Mouse (Mus musculus) heart, embryonic 10.5 days (tissue): ENCODE measurements around the gene Aif1. TPM values are rescaled to one million over a fixed set of nuclear protein-coding genes. Genes with fewer than 3 reads are reported as not detected.

Experiments used
- DNase-seq: peaks from one replicate; pipeline ENCODE4 v3.0.0-alpha.2; 2017; ENCODE audit warnings: low spot score
- H3K27ac ChIP-seq: fragments of 300-500 bp; sonication (generic); 2 replicates; pipeline ENCODE4 v1.5.1; 2016; ENCODE audit warnings: mild to moderate bottlenecking
- H3K27me3 ChIP-seq: fragments of 300-500 bp; sonication (generic); 2 replicates; pipeline ENCODE4 v1.6.1; 2016; ENCODE audit warnings: mild to moderate bottlenecking; ENCODE audit not compliant: poor library complexity, insufficient read depth, severe bottlenecking
- H3K36me3 ChIP-seq: fragments of 300-500 bp; sonication (generic); 2 replicates; pipeline ENCODE4 v1.6.1; 2016; ENCODE audit warnings: mild to moderate bottlenecking, moderate library complexity
- H3K4me1 ChIP-seq: fragments of 300-500 bp; sonication (generic); 2 replicates; pipeline ENCODE4 v1.6.1; 2016; ENCODE audit warnings: mild to moderate bottlenecking
- H3K4me3 ChIP-seq: fragments of 300-500 bp; sonication (generic); 2 replicates; pipeline ENCODE4 v1.5.1; 2016; ENCODE audit warnings: mild to moderate bottlenecking, moderate library complexity
- H3K9me3 ChIP-seq: fragments of 300-500 bp; sonication (generic); 2 replicates; pipeline ENCODE4 v1.6.1; 2016; ENCODE audit warnings: mild to moderate bottlenecking, moderate library complexity
- WGBS: fragments of 180-500 bp; shearing (Covaris S2); methylation state at CpG from one replicate; pipeline ENCODE4 v1.1.7; 2016; 5-methylcytosine and 5-hydroxymethylcytosine counted together
- polyA plus RNA-seq: library from polyadenylated mRNA; unstranded; fragments of >200 nt; fragmentation: Nextera tagmentation; extraction: Ambion mirVana; gene quantifications from 2 replicates; pipeline ENCODE4 v1.2.1, GENCODE M21; 2016

Gene Aif1
- polyA plus RNA-seq, 1 experiment from 2014 or later: 2.1 TPM

DNA sequence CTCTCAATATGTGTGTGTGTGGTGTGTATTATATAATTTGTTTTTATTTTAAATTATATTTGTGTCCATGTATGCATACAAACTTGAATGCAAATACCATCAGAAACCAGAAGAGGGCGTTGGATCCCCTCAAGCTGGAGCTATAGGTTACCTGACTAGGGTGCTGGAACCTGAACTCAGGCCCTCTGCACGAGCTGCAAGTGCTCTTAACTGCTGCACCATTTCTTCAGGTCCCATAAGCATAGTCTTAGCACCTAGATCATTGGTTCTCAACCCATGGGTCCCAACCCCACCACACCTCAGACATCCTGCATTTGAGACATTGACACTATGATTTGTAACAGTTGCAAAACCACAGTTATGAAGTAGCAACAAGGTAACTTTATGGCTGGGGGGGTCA lies 15.9 kb upstream of the Aif1 start:
- H3K4me3 ChIP-seq: no peak overlapping the region
- no peaks in the 10 kb centered on the region for H3K9me3 ChIP-seq
- peaks cover 34% of the 10 kb centered on the region for H3K4me1 ChIP-seq
- WGBS: 54% methylated on average over 2 of the region's 2 CpGs
- no peaks in the 10 kb centered on the region for H3K36me3 ChIP-seq
- peaks cover 40% of the 10 kb centered on the region for H3K27me3 ChIP-seq
- DNase-seq: no peak
- no peak overlapping the region for H3K27ac ChIP-seq

GRCm38 (mm10) chr17:35190096-35190495 lies 14.2 kb upstream of the Aif1 start:
- Histone ChIP-seq H3K4me1 (peaks cover 30% of the 10 kb centered on the region), H3K27ac (no peak overlapping the region)

DNA sequence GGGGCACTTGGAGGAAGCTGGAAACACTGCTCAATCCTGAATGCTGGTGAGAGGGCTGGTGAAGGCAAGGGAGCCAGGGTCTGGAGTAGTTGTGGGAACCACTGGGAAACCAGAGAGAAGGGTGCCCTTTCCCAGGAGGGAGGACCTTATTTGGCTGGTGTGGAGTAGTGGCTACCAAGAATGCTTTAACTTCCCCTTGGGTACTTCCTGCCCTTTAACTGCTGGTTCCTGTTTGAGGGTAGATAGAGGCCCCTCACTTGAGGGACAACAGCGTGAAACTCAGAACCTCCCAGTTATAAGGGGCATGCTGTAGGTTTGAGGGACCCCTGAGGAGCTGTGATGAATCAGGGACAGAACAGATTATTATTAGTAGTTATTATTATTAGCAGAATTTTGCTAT lies 13.3 kb upstream of the Aif1 start:
- DNase-seq: no peak
- peaks cover 14% of the 10 kb centered on the region for H3K27me3 ChIP-seq
- peaks cover 22% of the 10 kb centered on the region for H3K4me1 ChIP-seq
- H3K4me3 ChIP-seq: no peak overlapping the region
- H3K9me3 ChIP-seq: no peaks in the 10 kb centered on the region
- no peaks in the 10 kb centered on the region for H3K36me3 ChIP-seq
- 43% methylated on average over 1 of the region's 1 CpGs for WGBS
- H3K27ac ChIP-seq: 0 out of 2 replicates have a peak overlapping the region, but pooled peaks have one; percentile 42

More at GRCm38 (mm10) chr17:35190096-35190495, 14.2 kb upstream of the Aif1 start:
- no peak for DNase-seq
- no peak overlapping the region for H3K4me3 ChIP-seq
- H3K9me3 ChIP-seq: no peaks in the 10 kb centered on the region
- 56% methylated on average over 4 of the region's 4 CpGs for WGBS
- peaks cover 23% of the 10 kb centered on the region for H3K27me3 ChIP-seq
- H3K36me3 ChIP-seq: no peaks in the 10 kb centered on the region

- Histone ChIP-seq H3K27ac (0 out of 2 replicates have a peak within 1 kb of the TSS, but pooled peaks have one; percentile 42), H3K4me1 (peaks cover 17% of the 10 kb centered on the region), H3K27me3 (peaks cover 4% of the 10 kb centered on the region; the same call in 1 of the 2 replicates), H3K9me3 (no peaks in the 10 kb centered on the region), H3K4me3 (no peak within 1 kb of the TSS), H3K36me3 (no peaks in the 10 kb centered on the region)
- no peak for DNase-seq
- WGBS: 76% methylated on average over 7 of the region's 7 CpGs
These were observed 12.2 kb upstream of the Aif1 start, which contains the start of gene Lst1 for GRCm38 (mm10) chr17:35187959-35188610. Lst1 (minus strand) TSS chr17:35188439.

GRCm38 (mm10) chr17:35187345-35187744 lies 11.5 kb upstream of the Aif1 start:
- Histone ChIP-seq H3K9me3 (no peaks in the 10 kb centered on the region), H3K4me1 (peaks cover 17% of the 10 kb centered on the region), H3K4me3 (no peak overlapping the region), H3K27ac (no peak overlapping the region), H3K27me3 (no peaks in the 10 kb centered on the region), H3K36me3 (no peaks in the 10 kb centered on the region)
- DNase-seq: no peak
- WGBS: 73% methylated on average over 4 of the region's 4 CpGs

GRCm38 (mm10) chr17:35186681-35187080 lies 10.8 kb upstream of the Aif1 start:
- H3K4me3 ChIP-seq: peak overlapping the region; percentile 66

GRCm38 (mm10) chr17:35185639-35186611 lies 10.1 kb upstream of the Aif1 start:
- no peaks in the 10 kb centered on the region for H3K27me3 ChIP-seq
- peaks cover 17% of the 10 kb centered on the region for H3K4me1 ChIP-seq
- H3K9me3 ChIP-seq: no peaks in the 10 kb centered on the region
- H3K4me3 ChIP-seq: peak overlapping the region; percentile 66
- DNase-seq: peak; percentile 86
- peak overlapping the region; percentile 83 for H3K27ac ChIP-seq
- no peaks in the 10 kb centered on the region for H3K36me3 ChIP-seq
- 3% methylated on average over 18 of the region's 18 CpGs for WGBS

More at GRCm38 (mm10) chr17:35186681-35187080, 10.8 kb upstream of the Aif1 start:
- WGBS: 0% methylated on average over 4 of the region's 4 CpGs
- Histone ChIP-seq H3K9me3 (no peaks in the 10 kb centered on the region), H3K4me1 (peaks cover 17% of the 10 kb centered on the region), H3K27me3 (no peaks in the 10 kb centered on the region), H3K36me3 (no peaks in the 10 kb centered on the region), H3K27ac (peak overlapping the region; percentile 83)
- DNase-seq: no peak

- Histone ChIP-seq H3K9me3 (no peaks in the 10 kb centered on the region), H3K27me3 (no peaks in the 10 kb centered on the region), H3K27ac (no peak overlapping the region), H3K4me1 (0 out of 2 replicates have a peak, but pooled peaks cover 2% of the 10 kb centered on the region), H3K4me3 (no peak overlapping the region), H3K36me3 (no peaks in the 10 kb centered on the region)
- WGBS: 79% methylated on average over 5 of the region's 5 CpGs
- no peak for DNase-seq
These were observed 4.2 kb upstream of the Aif1 start for GRCm38 (mm10) chr17:35180093-35180492.

- 10% methylated on average over 5 of the region's 5 CpGs for WGBS
These were observed 2.7 kb upstream of the Aif1 start for GRCm38 (mm10) chr17:35178528-35178927.

GRCm38 (mm10) chr17:35175382-35175781 lies 486 bp downstream of the Aif1 start:
- no peaks in the 10 kb centered on the region for H3K9me3 ChIP-seq
- H3K36me3 ChIP-seq: no peaks in the 10 kb centered on the region
- no peak for DNase-seq
- no peak overlapping the region for H3K4me3 ChIP-seq
- H3K4me1 ChIP-seq: 0 out of 2 replicates have a peak, but pooled peaks cover 2% of the 10 kb centered on the region
- WGBS: 79% methylated on average over 6 of the region's 6 CpGs
- peaks cover 15% of the 10 kb centered on the region; the same call in 1 of the 2 replicates for H3K27me3 ChIP-seq
- no peak overlapping the region for H3K27ac ChIP-seq

More at GRCm38 (mm10) chr17:35178528-35178927, 2.7 kb upstream of the Aif1 start:
- H3K27ac ChIP-seq: no peak overlapping the region
- H3K4me1 ChIP-seq: 0 out of 2 replicates have a peak, but pooled peaks cover 2% of the 10 kb centered on the region
- no peaks in the 10 kb centered on the region for H3K27me3 ChIP-seq
- DNase-seq: peak; percentile 89
- no peak overlapping the region for H3K4me3 ChIP-seq
- no peaks in the 10 kb centered on the region for H3K36me3 ChIP-seq
- no peaks in the 10 kb centered on the region for H3K9me3 ChIP-seq

DNA sequence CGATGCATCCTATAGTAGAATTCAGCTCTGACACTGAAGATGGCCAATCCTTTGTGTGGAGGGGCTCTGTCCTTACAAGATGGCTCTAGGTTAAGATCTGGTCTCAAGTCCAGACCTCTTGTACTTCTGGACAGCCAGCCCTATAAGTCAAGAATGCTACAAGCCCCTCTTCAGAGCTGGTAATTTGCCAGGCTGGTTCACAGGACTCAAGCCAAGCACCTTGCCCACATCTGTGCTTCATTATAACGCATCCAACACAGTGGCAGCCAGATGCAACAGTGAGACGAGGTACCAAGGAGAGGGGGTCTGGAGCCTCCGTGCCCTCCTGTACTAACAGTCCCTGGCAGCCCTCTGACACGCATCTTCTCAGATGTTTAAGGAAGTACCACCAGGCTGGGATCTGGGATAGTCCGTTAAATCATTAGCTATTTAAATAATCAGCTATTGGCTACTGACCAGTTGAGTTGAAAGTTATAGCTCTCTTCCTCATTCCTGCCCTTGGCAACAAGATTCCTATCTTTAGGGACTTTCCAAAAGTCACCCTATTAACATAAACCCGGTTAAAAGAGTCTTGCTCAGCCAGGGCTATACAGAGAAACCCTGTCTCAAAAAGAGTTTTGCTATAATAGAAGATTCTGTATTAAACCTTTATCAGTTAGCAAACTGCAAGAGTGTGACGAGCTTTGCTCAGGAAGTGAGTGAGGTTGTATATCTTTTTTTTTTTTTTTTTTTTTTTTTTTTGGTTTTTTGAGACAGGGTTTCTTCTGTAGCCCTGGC lies 1.5 kb downstream of the Aif1 start:
- Histone ChIP-seq H3K4me3 (no peak overlapping the region), H3K4me1 (0 out of 2 replicates have a peak, but pooled peaks cover 2% of the 10 kb centered on the region), H3K36me3 (no peaks in the 10 kb centered on the region), H3K27me3 (peaks cover 15% of the 10 kb centered on the region; the same call in 1 of the 2 replicates), H3K27ac (no peak overlapping the region), H3K9me3 (no peaks in the 10 kb centered on the region)
- 70% methylated on average over 8 of the region's 8 CpGs for WGBS
- no peak for DNase-seq

DNA sequence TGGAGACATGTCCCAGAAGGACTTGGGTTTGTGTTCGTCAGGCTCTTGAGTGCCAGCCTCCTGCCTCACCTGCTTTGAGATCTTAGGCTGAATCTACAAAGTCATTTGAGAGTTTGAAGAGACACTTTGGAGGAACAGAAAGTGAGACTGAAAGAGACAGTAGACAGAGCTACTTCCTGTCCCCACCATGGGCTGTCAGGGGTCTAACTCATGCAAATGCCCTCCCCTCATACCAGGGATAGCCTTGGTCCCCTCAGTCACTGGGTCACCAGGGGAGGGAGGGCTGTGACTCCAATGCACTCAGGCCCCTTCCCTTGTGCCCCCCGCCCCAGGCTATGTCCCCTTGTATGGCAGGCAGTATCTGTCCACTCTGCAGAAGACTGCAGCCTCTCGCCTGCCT lies 2.5 kb downstream of the Aif1 start:
- no peak for DNase-seq
- Histone ChIP-seq H3K36me3 (no peaks in the 10 kb centered on the region), H3K4me1 (no peaks in the 10 kb centered on the region), H3K27ac (no peak overlapping the region), H3K9me3 (no peaks in the 10 kb centered on the region), H3K4me3 (no peak overlapping the region), H3K27me3 (peaks cover 15% of the 10 kb centered on the region; the same call in 1 of the 2 replicates)
- 68% methylated on average over 3 of the region's 3 CpGs for WGBS
